Mouse (Mus musculus): ENCODE measurements around the gene Kcnj6. TPM values are rescaled to one million over a fixed set of nuclear protein-coding genes. Genes with fewer than 3 reads are reported as not detected.

The Kcnj6 gene
- not detected for polyA plus RNA-seq (2014; fragmentation: Illumina TruSeq; extraction: RNeasy Lipid Tissue Mini Kit (QIAGEN cat#74804); ENCODE audit: low replicate concordance)

DNA sequence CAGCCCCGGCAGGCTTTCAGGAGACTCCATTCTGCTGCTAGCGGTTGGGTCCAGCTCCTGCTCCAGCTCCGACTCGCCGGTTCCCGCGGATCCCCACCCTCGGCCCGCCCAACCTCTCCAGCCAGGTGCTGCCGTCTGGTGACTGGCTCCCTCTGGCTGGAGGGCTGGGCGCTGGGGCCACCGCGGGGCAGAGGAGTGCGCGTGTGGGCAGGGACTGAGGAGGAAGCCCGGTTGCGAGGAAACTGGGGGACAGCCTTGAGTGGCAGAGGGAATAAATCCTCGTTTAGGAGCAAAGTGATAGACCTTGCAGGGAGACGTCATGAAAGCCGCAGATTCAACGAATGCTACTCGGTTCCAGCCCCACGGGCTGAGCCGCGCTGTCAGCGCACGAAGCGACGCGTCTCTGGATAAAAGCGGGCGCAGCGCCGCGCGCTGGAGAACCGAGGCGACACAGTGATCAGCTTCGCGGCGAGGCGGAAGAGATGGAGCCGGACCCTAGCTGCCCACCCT, at the start of gene Kcnj6:
TSS of gene Kcnj6 (minus strand) at position 362 of the 510 bp plus-strand sequence.

All from small intestine, adult 10 weeks (tissue).